Mouse (Mus musculus) layer of hippocampus, adult 6 months (tissue): ENCODE measurements around the gene 4930433I11Rik. TPM values are rescaled to one million over a fixed set of nuclear protein-coding genes. Genes with fewer than 3 reads are reported as not detected.

Experiments
- long read RNA-seq, 2 experiments: library from polyadenylated mRNA; unstranded; transcript quantifications; one replicate each; pipeline ENCODE4 v2.0.0; 2019 to 2020
- polyA plus RNA-seq: library from polyadenylated mRNA; unstranded; fragments of <200 nt; fragmentation: Nextera tagmentation; gene quantifications from 2 replicates; pipeline ENCODE4 v1.2.3, GENCODE M21; 2021

The 4930433I11Rik gene
- not detected in 2 replicates for polyA plus RNA-seq
- long read RNA-seq, experiment 1: 0 reads
- long read RNA-seq, experiment 2: 0 reads

DNA sequence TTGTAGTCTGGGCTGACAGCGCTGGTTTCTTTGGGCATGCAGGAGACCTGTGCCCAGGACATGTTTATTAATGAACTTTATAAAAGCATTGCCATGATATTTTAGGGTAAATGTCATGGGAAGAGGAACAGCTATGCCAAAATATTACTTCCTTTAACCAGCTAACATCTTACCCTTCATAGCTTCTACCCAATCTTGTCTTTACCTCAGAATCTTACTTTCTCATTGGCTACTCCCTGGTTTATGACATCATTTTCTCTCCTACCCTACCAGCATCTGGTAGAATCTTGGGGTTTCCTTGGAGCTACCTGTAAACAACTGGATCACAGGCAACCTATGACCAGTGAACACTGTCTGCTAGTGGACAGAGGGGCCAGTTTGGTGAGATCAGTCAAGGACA is at the start of gene 4930433I11Rik:
Gene 4930433I11Rik (plus strand): TSS at position 301 of the 400 bp plus-strand sequence.

DNA sequence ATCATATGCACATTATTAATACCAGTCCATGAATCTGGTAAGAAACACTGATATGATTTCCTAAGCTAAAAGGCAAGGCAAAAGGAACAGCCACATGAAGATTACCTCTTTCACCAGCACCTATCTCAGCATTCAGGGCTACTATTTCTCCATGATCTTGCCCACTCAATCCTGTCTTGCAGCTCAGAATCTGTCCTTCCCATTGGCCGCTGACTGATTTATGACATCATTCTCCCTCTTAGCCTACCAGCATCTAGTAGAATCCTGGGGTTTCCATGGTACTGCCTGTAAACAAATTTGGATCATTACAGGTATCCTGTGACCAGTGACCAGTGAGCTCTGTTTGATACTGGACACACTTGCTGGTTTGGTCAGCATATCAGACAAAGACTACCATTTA is 45.1 kb downstream of the 4930433I11Rik start, which contains the start of gene Gm4884:
Gene Gm4884 (plus strand): TSS at position 301 of the 400 bp plus-strand sequence.

Other genes starting within 250 kb of the 4930433I11Rik start
- 13.9 and 14.2 TPM in 2 replicates for gene Vstm2b, start 89.2 kb upstream of the 4930433I11Rik start, polyA plus RNA-seq
- not detected in 2 replicates for gene Gm4884, start 45.2 kb downstream of the 4930433I11Rik start, polyA plus RNA-seq
- gene Gm5592, start 166.3 kb downstream of the 4930433I11Rik start, polyA plus RNA-seq: not detected in 2 replicates